Mouse (Mus musculus): ENCODE results near the gene Hsdl1. TPM values are rescaled to one million over a fixed set of nuclear protein-coding genes. Genes with fewer than 3 reads are reported as not detected.

The Hsdl1 gene
- total RNA-seq (2015; ENCODE audit: low replicate concordance) = 2.3 and 7.9 TPM in 2 replicates
- total RNA-seq (2017; ENCODE audit: low replicate concordance) = 9.9 and 12.0 TPM in 2 replicates

GRCm38 (mm10) chr8:119574437-119575365 is at the start of gene Hsdl1, which contains the start of gene Dnaaf1:
TSS of gene Hsdl1 (minus strand) at chr8:119575183.
TSS of gene Dnaaf1 (plus strand) at chr8:119575235.
- peak; percentile 90 for ATAC-seq (replicated peaks; ENCODE audit: low FRiP score, poor library complexity, severe bottlenecking)

GRCm38 (mm10) chr8:119623744-119624143 is 48.8 kb upstream of the Hsdl1 start:
- no peak for ATAC-seq (replicated peaks; ENCODE audit: low FRiP score, poor library complexity, severe bottlenecking)

- no peak for ATAC-seq (replicated peaks; ENCODE audit: low FRiP score, poor library complexity, severe bottlenecking)
These were observed 48.1 kb upstream of the Hsdl1 start for GRCm38 (mm10) chr8:119623061-119623460.

- no peak for ATAC-seq (replicated peaks; ENCODE audit: low FRiP score, poor library complexity, severe bottlenecking)
These were observed 47.6 kb upstream of the Hsdl1 start for GRCm38 (mm10) chr8:119622555-119622954.

GRCm38 (mm10) chr8:119620848-119621465 is 46.0 kb upstream of the Hsdl1 start:
- no peak for ATAC-seq (replicated peaks; ENCODE audit: low FRiP score, poor library complexity, severe bottlenecking)

- ATAC-seq (replicated peaks; ENCODE audit: low FRiP score, poor library complexity, severe bottlenecking) = no peak
These were observed 45.3 kb upstream of the Hsdl1 start for GRCm38 (mm10) chr8:119620116-119620840.

- ATAC-seq (replicated peaks; ENCODE audit: low FRiP score, poor library complexity, severe bottlenecking) = no peak
These were observed 43.9 kb upstream of the Hsdl1 start for GRCm38 (mm10) chr8:119618887-119619286.

GRCm38 (mm10) chr8:119617586-119617985 is 42.6 kb upstream of the Hsdl1 start:
- ATAC-seq (replicated peaks; ENCODE audit: low FRiP score, poor library complexity, severe bottlenecking) = no peak

GRCm38 (mm10) chr8:119616811-119617210 is 41.8 kb upstream of the Hsdl1 start:
- ATAC-seq (replicated peaks; ENCODE audit: low FRiP score, poor library complexity, severe bottlenecking) = no peak

- ATAC-seq (replicated peaks; ENCODE audit: low FRiP score, poor library complexity, severe bottlenecking) = no peak
These were observed 41.4 kb upstream of the Hsdl1 start for GRCm38 (mm10) chr8:119616358-119616757.

- ATAC-seq (replicated peaks; ENCODE audit: low FRiP score, poor library complexity, severe bottlenecking) = no peak
These were observed 40.1 kb upstream of the Hsdl1 start for GRCm38 (mm10) chr8:119615096-119615495.

- no peak for ATAC-seq (replicated peaks; ENCODE audit: low FRiP score, poor library complexity, severe bottlenecking)
These were observed 37.5 kb upstream of the Hsdl1 start, which contains the start of gene Adad2 for GRCm38 (mm10) chr8:119612471-119612870. TSS of gene Adad2 (plus strand) at chr8:119612747.

- no peak for ATAC-seq (replicated peaks; ENCODE audit: low FRiP score, poor library complexity, severe bottlenecking)
These were observed 31.2 kb upstream of the Hsdl1 start for GRCm38 (mm10) chr8:119606224-119606623.

- ATAC-seq (replicated peaks; ENCODE audit: low FRiP score, poor library complexity, severe bottlenecking) = peak; percentile 94
These were observed 30.0 kb upstream of the Hsdl1 start, which contains the start of gene Taf1c for GRCm38 (mm10) chr8:119604996-119605395. TSS of gene Taf1c (minus strand) at chr8:119605222.

- ATAC-seq (replicated peaks; ENCODE audit: low FRiP score, poor library complexity, severe bottlenecking) = peak; percentile 58
These were observed 29.4 kb upstream of the Hsdl1 start for GRCm38 (mm10) chr8:119604398-119604803.

- ATAC-seq (replicated peaks; ENCODE audit: low FRiP score, poor library complexity, severe bottlenecking) = no peak
These were observed 28.8 kb upstream of the Hsdl1 start for GRCm38 (mm10) chr8:119603771-119604170.

GRCm38 (mm10) chr8:119591456-119591855 is 16.5 kb upstream of the Hsdl1 start:
- ATAC-seq (replicated peaks; ENCODE audit: low FRiP score, poor library complexity, severe bottlenecking) = no peak

GRCm38 (mm10) chr8:119590348-119590747 is 15.4 kb upstream of the Hsdl1 start:
- no peak for ATAC-seq (replicated peaks; ENCODE audit: low FRiP score, poor library complexity, severe bottlenecking)

- no peak for ATAC-seq (replicated peaks; ENCODE audit: low FRiP score, poor library complexity, severe bottlenecking)
These were observed 13.9 kb upstream of the Hsdl1 start for GRCm38 (mm10) chr8:119588844-119589243.

GRCm38 (mm10) chr8:119588321-119588720 is 13.3 kb upstream of the Hsdl1 start:
- no peak for ATAC-seq (replicated peaks; ENCODE audit: low FRiP score, poor library complexity, severe bottlenecking)

Data from erythroblast, adult 5-6 weeks (primary cell).